Mouse (Mus musculus) naive thymus-derived CD4-positive, alpha-beta T cell, adult 2 months (primary cell): ENCODE results near the gene Ptprd.

ENCODE experiments used
- DNase-seq: peaks from one replicate; pipeline ENCODE4 v3.0.0-alpha.2; 2011; ENCODE audit warnings: low read depth

The Ptprd gene

GRCm38 (mm10) chr4:77248918-77249317, 962.8 kb downstream of the Ptprd start:
- no peak for DNase-seq

DNA sequence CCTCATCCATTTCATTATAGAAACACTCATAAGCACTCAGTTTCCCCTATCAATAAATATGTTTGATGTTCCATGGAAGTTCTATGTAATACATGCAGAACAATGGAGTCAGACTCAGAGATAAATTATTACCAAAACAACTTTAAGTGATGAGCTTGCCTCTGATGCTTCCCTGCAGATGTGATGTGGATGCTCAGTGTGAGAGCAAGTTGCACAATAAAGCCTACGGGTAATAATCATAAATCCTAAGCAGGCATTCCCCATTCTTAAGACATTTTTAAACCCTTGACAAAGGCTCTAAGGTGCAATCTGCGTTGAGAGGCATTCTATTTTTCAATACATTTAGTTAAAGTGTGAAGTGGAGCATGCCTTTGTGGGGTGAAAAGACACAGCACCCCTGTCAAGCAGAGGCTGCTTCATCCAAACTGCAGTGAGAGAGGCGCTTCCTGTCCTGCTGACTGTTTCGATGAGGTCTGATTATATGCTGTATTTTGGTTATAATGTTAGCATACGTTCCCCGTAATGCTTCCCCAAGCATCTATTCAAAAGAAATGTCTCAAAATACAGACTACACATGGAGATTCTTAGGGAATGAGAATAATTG, 969.8 kb downstream of the Ptprd start:
- DNase-seq: no peak

- DNase-seq: no peak
These were observed 973.6 kb downstream of the Ptprd start for GRCm38 (mm10) chr4:77238144-77238543.

GRCm38 (mm10) chr4:77233243-77233642, 978.5 kb downstream of the Ptprd start:
- no peak for DNase-seq

DNA sequence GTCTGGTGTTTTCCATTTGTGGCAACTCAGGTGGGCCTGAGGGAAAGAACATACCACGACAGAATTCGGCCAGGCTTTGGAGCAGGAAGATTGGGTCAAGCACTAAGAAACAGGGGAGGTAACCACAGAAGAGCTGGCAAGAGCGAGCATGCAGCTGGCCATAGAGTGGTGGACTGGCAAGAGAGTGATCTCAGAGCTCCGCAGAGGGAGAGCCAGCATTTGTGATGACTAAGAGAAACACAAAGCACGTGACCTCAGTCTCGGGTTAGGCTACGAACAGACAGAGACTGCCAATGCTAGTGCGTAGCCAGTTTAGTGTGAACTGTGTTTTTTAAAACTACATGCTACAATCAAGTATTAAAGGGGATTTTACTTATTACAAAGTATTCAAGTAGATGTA, 1042.9 kb downstream of the Ptprd start:
- DNase-seq: no peak

- DNase-seq: no peak
These were observed 1054.2 kb downstream of the Ptprd start for GRCm38 (mm10) chr4:77157601-77158000.

GRCm38 (mm10) chr4:77155561-77155960, 1056.2 kb downstream of the Ptprd start:
- no peak for DNase-seq

DNA sequence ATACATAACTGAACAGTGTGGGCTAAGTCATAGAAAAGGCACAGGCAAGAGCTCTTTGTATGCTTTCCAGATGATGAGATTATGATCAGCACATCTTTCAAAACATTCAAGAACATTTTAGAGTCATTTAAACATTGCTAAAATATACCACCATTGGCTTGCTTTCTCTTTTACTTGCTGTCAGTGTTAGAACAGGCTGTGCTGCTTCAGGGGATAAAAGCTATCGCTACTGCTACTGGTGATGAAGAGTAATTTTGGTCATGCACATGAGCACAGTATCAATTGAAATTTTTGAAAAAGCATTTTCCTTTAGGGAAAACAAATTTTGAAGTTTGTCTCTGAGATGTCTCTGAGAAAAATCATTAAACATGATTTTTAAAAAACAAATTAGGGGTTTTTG, 1056.7 kb downstream of the Ptprd start:
- DNase-seq: no peak

DNA sequence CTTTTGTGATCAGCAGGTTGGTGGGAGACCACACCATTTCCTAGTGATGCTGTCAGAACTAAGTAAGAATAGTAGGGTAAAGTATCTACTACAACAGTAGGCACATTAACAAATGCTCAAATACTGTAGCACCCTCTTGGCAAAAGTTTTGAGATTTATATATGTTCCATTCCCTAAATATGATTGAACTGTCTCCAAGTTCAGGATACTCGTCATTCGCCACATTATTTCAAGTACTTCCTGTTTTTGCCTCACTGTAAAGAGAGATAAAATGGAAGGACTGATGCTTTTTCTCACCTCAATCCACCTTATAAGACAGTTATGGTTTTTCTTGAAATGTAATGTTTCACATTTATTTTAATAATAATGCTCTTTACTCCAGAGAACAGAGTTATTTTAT, 1086.9 kb downstream of the Ptprd start:
- DNase-seq: no peak

- DNase-seq: no peak
These were observed 1100.9 kb downstream of the Ptprd start for GRCm38 (mm10) chr4:77110894-77111293.

- DNase-seq: no peak
These were observed 1104.5 kb downstream of the Ptprd start for GRCm38 (mm10) chr4:77107291-77107690.

- DNase-seq: no peak
These were observed 1128.6 kb downstream of the Ptprd start for GRCm38 (mm10) chr4:77083165-77083564.

DNA sequence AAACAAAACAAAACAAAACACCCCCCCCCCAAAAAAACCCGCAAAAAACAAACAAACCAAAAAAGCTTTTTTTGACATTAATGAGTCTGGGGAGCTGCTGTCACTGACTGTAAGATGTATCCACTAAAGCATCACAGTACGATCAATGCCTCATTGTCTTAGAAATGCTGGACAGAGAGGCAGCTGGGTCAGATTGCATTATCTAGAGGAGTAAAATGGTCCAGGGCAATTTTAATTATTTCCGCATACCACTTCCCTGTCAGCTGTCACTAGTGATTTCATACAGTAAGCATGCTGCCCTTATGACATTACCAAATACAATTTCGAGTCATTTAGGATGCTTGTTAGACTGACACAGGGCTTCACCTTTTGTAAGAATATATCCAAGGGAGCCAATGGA, 1134.2 kb downstream of the Ptprd start:
- no peak for DNase-seq

DNA sequence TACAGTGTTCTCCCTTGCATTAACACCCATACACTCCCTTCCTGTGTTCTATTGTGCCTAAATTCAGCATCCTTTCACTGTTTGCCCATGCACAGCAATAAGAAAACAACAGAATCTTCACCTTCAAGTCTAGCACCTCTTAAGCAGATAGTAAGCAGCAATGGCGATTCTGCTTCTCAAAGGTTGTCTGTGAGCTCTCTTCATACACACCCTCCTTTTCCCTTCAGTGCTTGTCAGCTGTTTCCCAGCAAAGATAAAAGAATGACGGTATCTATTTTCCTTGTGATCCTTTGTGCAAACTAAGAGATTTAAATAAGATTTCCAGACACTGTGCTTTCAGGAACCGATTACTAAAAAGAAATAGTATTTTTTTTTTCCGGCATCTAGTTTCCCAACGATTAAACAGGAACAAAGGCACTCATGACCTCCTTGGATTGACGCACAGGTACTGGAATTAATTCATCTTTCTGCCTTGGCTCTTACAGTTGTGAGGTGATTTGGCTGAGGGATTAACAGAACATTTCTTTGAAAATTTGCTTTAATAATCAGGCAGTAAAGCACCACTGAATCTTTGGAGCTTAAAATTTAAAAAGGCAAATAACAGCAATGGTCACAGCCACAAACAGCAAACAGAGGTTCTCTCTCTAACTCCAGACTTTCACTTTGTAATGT, 1161.1 kb downstream of the Ptprd start:
- no peak for DNase-seq

DNA sequence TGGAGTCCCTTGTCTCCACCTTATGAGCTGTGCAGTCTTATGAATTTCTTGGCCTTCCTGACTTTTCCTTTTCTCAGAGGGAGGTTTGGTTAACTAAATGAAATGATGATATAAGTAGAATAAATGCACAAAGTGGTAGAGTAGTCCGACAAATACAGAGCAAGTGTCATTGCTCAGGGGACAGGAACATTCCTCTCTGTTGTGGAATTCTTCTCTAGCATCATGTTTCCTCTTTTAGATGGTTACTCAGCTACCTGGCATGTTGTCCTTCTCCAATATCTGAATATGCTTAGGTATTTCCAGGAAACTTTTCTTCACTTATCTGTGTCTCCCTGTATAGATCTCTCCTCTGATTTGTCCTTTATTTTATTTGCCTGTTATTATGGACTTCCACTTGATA, 1207.3 kb downstream of the Ptprd start:
- DNase-seq: no peak

GRCm38 (mm10) chr4:76996172-76996571, 1215.6 kb downstream of the Ptprd start:
- DNase-seq: no peak

- DNase-seq: no peak
These were observed 1221.8 kb downstream of the Ptprd start for GRCm38 (mm10) chr4:76989961-76990360.

GRCm38 (mm10) chr4:76977056-76977809, 1234.5 kb downstream of the Ptprd start:
- DNase-seq: no peak

DNA sequence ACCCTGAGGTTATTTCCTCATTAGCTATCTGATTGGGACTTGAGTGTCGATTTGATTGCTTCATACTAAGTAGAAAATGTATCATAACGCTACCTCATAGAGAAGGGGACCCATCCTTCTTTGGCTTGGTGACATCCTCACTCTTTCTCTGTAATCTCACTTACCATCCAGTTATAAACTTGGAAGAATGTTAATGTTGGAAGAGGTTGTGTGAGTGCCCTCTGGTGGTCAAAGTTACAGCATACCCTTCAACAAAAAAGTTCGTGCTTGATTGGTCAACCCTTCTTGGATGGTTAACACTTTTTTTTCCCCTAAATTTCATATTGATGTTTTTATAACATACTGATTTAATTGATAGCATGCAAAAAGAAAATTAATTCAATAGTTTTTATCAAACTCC, 1263.5 kb downstream of the Ptprd start:
- no peak for DNase-seq

DNA sequence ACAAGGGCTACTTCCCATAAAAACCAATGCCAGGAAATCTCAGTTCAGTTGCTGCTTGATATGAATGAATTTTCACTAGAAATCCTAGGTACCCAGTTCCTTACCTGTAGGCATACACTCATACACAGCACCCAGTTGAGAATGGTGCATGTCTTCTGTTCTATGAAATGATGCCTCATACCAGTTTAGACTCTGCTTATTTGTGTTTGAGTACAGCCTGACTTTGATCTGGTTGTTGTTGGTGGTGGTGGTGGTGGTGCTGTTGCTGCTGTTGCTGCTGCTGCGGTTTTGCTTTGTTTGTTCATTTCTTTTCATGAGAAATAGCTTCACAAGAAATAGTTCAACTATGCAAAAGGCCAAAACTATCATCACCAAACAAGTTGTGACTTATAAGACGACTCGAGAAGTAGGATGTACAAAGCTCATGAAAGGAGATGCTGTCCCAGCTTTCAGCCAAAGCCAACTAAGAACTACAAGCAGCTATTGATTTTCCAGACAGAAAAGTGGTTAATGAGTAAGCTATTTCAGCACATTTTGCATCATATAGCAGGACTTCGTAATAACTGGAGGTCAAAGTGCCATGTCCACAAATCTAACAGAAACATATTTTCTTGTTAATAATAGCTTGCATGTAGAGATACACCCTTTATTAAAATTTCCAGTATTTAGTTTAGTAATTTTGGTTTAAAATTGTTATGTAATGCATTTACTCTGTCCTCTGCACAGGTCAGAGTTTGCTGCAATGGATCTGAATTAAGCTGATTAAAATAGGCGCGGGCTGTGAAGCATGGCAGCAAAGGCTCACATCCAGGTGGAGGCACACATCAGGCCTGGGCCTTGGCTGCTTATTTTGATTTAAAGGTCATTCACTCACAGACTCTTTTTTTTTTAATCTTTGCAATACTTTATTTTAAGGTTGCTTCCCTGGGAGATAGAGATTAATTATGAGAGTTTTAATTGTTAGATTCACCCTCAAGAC, 1270.1 kb downstream of the Ptprd start:
- DNase-seq: no peak

GRCm38 (mm10) chr4:76931559-76931958, 1280.2 kb downstream of the Ptprd start:
- DNase-seq: no peak

- DNase-seq: no peak
These were observed 1298.1 kb downstream of the Ptprd start for GRCm38 (mm10) chr4:76913532-76914150.
